ENCODE assay signal across 18 mouse cellular contexts in genomic region chr2:174211681-174212080, GRCm38 (mm10).
"Had no signal": no experiment of that assay in that cellular context is flagged by ENCODE, and none has a peak within 500 bp of the region (broad histone marks: within the 10 kb centered on the region; RNA-seq: fewer than 3 reads in every experiment).

No protein-coding gene starts in this region.

- DNase-seq: kidney, adult 18-20 months; kidney, postnatal 25 days; layer of hippocampus, postnatal 36 days; liver, postnatal 0 days; right cerebral cortex, adult 18-20 months; right cerebral cortex, postnatal 14 days; right cerebral cortex, postnatal 4 days; thymus, postnatal 25 days had no signal

- H3K27me3 ChIP-seq: limb, embryonic 12.5 days; limb, embryonic 15.5 days; midbrain, embryonic 12.5 days; midbrain, embryonic 15.5 days; neural tube, embryonic 12.5 days; neural tube, embryonic 15.5 days had no signal

- H3K9me3 ChIP-seq: limb, embryonic 12.5 days; limb, embryonic 15.5 days; midbrain, embryonic 12.5 days; midbrain, embryonic 15.5 days; neural tube, embryonic 12.5 days; neural tube, embryonic 15.5 days had no signal

- H3K27ac ChIP-seq: kidney, postnatal 0 days; left cerebral cortex, adult 2 months; limb, embryonic 12.5 days; limb, embryonic 15.5 days; liver, embryonic 14.5 days; midbrain, embryonic 12.5 days; midbrain, embryonic 15.5 days; neural tube, embryonic 12.5 days; neural tube, embryonic 15.5 days; stomach, postnatal 0 days had no signal

- H3K4me1 ChIP-seq: limb, embryonic 12.5 days; limb, embryonic 15.5 days; midbrain, embryonic 12.5 days; midbrain, embryonic 15.5 days; neural tube, embryonic 12.5 days; neural tube, embryonic 15.5 days had no signal

- H3K4me3 ChIP-seq: left cerebral cortex, adult 2 months; limb, embryonic 12.5 days; limb, embryonic 15.5 days; midbrain, embryonic 12.5 days; midbrain, embryonic 15.5 days; neural tube, embryonic 12.5 days; neural tube, embryonic 15.5 days had no signal

- H3K36me3 ChIP-seq: limb, embryonic 12.5 days; limb, embryonic 15.5 days; midbrain, embryonic 12.5 days; midbrain, embryonic 15.5 days; neural tube, embryonic 12.5 days; neural tube, embryonic 15.5 days had no signal
